Mouse (Mus musculus) embryonic facial prominence, embryonic 15.5 days (tissue): ENCODE measurements at regions not wholly inside any gene's neighbourhood (a gene's known extent, or its start where the extent isn't known, plus 50 kb on each side); places are given as distances from the start of the nearest gene placed in this dataset.

ENCODE experiments used
- ATAC-seq: fragments of 200-750 bp; cut with Nextera tagmentation; 2 replicates; pipeline ENCODE4 v1.8.0; 2017; ENCODE audit warnings: low read depth, moderate TSS enrichment; ENCODE audit not compliant: insufficient number of reproducible peaks, low FRiP score, low TSS enrichment
- H3K27ac ChIP-seq: fragments of 300-500 bp; sonication (generic); replicated peaks from 2 replicates; pipeline ENCODE4 v1.5.1; 2015; ENCODE audit warnings: mild to moderate bottlenecking, inconsistent platforms
- H3K27me3 ChIP-seq: fragments of 300-500 bp; sonication (generic); 2 replicates; pipeline ENCODE4 v1.6.1; 2015; ENCODE audit warnings: inconsistent platforms
- H3K36me3 ChIP-seq: fragments of 300-500 bp; sonication (generic); 2 replicates; pipeline ENCODE4 v1.6.1; 2015; ENCODE audit warnings: mild to moderate bottlenecking, inconsistent platforms
- H3K4me1 ChIP-seq: fragments of 300-500 bp; sonication (generic); 2 replicates; pipeline ENCODE4 v1.6.1; 2015; ENCODE audit warnings: inconsistent platforms
- H3K4me2 ChIP-seq: fragments of 300-500 bp; sonication (generic); replicated peaks from 2 replicates; pipeline ENCODE4 v1.6.1; 2015; ENCODE audit warnings: mild to moderate bottlenecking, inconsistent platforms
- H3K4me3 ChIP-seq: fragments of 300-500 bp; sonication (generic); replicated peaks from 2 replicates; pipeline ENCODE4 v1.5.1; 2015; ENCODE audit warnings: mild to moderate bottlenecking, inconsistent platforms
- H3K9ac ChIP-seq: fragments of 300-500 bp; sonication (generic); 2 replicates; pipeline ENCODE4 v1.6.1; 2015; ENCODE audit warnings: inconsistent platforms
- H3K9me3 ChIP-seq: fragments of 300-500 bp; sonication (generic); replicated peaks from 2 replicates; pipeline ENCODE4 v1.6.1; 2016; ENCODE audit warnings: inconsistent platforms
- WGBS: fragments of 180-500 bp; shearing (Covaris S2); methylation state at CpG from one replicate; pipeline ENCODE4 v1.1.7; 2015; 5-methylcytosine and 5-hydroxymethylcytosine counted together

- no peaks in the 10 kb centered on the region for H3K27me3 ChIP-seq
- no peaks in the 10 kb centered on the region for H3K4me1 ChIP-seq
- H3K4me3 ChIP-seq, result no peak overlapping the region
- H3K27ac ChIP-seq, result no peak overlapping the region
- 26% methylated on average over 3 of the region's 3 CpGs for WGBS
- no peak overlapping the region for H3K4me2 ChIP-seq
- H3K36me3 ChIP-seq, result no peaks in the 10 kb centered on the region
- no peak for ATAC-seq
- no peaks in the 10 kb centered on the region for H3K9me3 ChIP-seq
- H3K9ac ChIP-seq, result no peak overlapping the region
Observed at GRCm38 (mm10) chr13:114523116-114523515, 64.4 kb upstream of the Fst start.

GRCm38 (mm10) chr13:114526856-114527255 lies 68.1 kb upstream of the Fst start:
- Histone ChIP-seq H3K4me1 (no peaks in the 10 kb centered on the region), H3K4me2 (no peak overlapping the region), H3K27ac (no peak overlapping the region), H3K36me3 (no peaks in the 10 kb centered on the region), H3K27me3 (no peaks in the 10 kb centered on the region), H3K9ac (no peak overlapping the region), H3K4me3 (no peak overlapping the region), H3K9me3 (no peaks in the 10 kb centered on the region)
- 38% methylated on average over 9 of the region's 9 CpGs for WGBS
- no peak for ATAC-seq

- Histone ChIP-seq H3K4me2 (no peak overlapping the region), H3K27me3 (no peaks in the 10 kb centered on the region), H3K9ac (no peak overlapping the region), H3K9me3 (no peaks in the 10 kb centered on the region), H3K27ac (no peak overlapping the region), H3K4me1 (no peaks in the 10 kb centered on the region), H3K36me3 (no peaks in the 10 kb centered on the region), H3K4me3 (no peak overlapping the region)
- ATAC-seq, result no peak
- WGBS, result 80% methylated on average over 11 of the region's 11 CpGs
Observed at GRCm38 (mm10) chr13:114530171-114530774, 71.5 kb upstream of the Fst start.

DNA sequence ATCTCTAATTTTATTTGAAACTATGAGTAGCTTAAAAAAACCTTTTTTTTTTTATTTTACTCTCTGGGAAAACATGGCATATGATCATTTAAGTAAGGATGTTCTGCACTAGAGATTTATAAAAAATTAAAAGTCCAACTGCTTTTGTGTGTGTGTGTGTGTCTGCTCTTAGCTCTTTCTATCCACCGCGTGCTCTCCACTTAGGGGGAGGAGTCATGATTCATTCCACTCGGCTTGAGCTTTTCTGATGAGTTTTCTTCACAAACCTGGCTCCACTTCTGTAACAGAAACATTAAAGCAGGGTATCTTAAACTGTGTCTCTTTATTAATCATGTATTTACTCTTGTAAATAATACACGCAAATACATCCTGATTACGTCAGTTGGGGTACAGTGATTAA lies 73.0 kb upstream of the Fst start:
- no peaks in the 10 kb centered on the region for H3K36me3 ChIP-seq
- H3K9me3 ChIP-seq, result no peaks in the 10 kb centered on the region
- no peaks in the 10 kb centered on the region for H3K4me1 ChIP-seq
- H3K4me2 ChIP-seq, result no peak overlapping the region
- WGBS, result 74% methylated on average over 5 of the region's 5 CpGs
- H3K27ac ChIP-seq, result no peak overlapping the region
- ATAC-seq, result no peak
- no peaks in the 10 kb centered on the region for H3K27me3 ChIP-seq
- no peak overlapping the region for H3K4me3 ChIP-seq
- no peak overlapping the region for H3K9ac ChIP-seq

DNA sequence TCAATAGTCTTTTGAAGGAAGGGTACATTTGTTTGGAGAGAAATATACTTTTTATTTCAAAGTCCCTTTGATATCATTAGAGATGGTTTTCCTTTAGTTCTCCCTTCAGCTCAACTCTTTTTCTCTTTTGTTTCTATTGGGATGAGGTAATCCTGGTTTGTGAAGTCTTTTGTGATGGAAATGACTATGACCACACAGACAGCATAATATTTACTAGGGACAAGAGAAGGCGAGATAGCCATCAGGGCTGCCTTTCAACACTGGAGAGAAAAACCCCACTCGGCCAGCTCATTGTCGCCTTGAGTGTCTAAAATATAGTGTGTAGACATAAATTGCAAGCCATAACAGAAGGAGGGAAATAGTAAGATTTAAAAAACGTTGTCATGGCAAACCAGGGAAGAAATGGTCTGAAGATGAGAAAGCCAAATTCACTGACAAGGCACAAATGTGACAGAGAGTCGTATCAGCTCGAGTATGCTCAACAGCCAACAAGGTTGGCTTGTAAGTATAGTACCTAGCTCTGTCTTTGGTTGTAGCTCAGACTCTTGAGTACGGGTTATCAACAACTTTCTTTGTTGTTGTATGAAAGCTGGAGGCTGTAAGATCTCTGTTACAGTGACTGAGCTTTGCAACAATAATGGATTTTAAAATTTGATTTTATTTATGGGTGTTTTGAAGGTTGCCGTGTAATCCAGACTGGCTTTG lies 73.8 kb upstream of the Fst start:
- no peak overlapping the region for H3K4me3 ChIP-seq
- WGBS, result 78% methylated on average over 8 of the region's 8 CpGs
- no peaks in the 10 kb centered on the region for H3K4me1 ChIP-seq
- H3K27me3 ChIP-seq, result no peaks in the 10 kb centered on the region
- H3K9ac ChIP-seq, result no peak overlapping the region
- no peak overlapping the region for H3K4me2 ChIP-seq
- no peak overlapping the region for H3K27ac ChIP-seq
- no peak for ATAC-seq
- H3K36me3 ChIP-seq, result no peaks in the 10 kb centered on the region
- no peaks in the 10 kb centered on the region for H3K9me3 ChIP-seq

- no peak overlapping the region for H3K9ac ChIP-seq
- H3K27me3 ChIP-seq, result no peaks in the 10 kb centered on the region
- H3K4me1 ChIP-seq, result no peaks in the 10 kb centered on the region
- H3K36me3 ChIP-seq, result no peaks in the 10 kb centered on the region
- no peak overlapping the region for H3K4me2 ChIP-seq
- ATAC-seq, result no peak
- no peak overlapping the region for H3K27ac ChIP-seq
- 61% methylated on average over 3 of the region's 3 CpGs for WGBS
- H3K4me3 ChIP-seq, result no peak overlapping the region
- no peaks in the 10 kb centered on the region for H3K9me3 ChIP-seq
Observed at GRCm38 (mm10) chr13:114534591-114534990, 75.8 kb upstream of the Fst start.

- Histone ChIP-seq H3K4me2 (no peak overlapping the region), H3K9me3 (no peaks in the 10 kb centered on the region), H3K27me3 (no peaks in the 10 kb centered on the region), H3K4me3 (no peak overlapping the region), H3K9ac (no peak overlapping the region), H3K4me1 (no peaks in the 10 kb centered on the region), H3K36me3 (no peaks in the 10 kb centered on the region), H3K27ac (no peak overlapping the region)
- WGBS, result 83% methylated on average over 1 of the region's 1 CpGs
- ATAC-seq, result no peak
Observed at GRCm38 (mm10) chr13:114535721-114536120, 77.0 kb upstream of the Fst start.

DNA sequence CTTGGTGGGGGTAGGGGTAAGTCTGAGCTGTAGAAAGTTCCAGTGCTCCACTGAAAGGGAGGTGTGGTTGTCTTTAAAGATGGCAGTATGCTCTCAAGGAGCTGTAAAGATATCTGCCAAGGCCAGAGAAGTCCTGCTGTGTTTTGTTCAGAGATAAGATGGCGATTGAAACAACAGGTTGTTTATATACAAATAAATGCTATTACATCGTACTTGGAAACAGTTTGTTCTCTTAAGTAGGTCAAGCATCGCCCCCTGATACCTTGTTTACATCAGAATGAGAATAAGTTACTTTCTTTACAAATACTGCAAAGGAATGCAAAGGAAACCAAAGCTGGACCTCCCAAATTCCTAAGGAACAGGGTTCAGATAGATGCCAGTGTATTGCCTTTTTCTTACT lies 113.0 kb upstream of the Fst start:
- no peaks in the 10 kb centered on the region for H3K4me1 ChIP-seq
- no peak overlapping the region for H3K9ac ChIP-seq
- H3K36me3 ChIP-seq, result no peaks in the 10 kb centered on the region
- ATAC-seq, result no peak
- H3K4me3 ChIP-seq, result no peak overlapping the region
- H3K9me3 ChIP-seq, result no peaks in the 10 kb centered on the region
- 77% methylated on average over 3 of the region's 3 CpGs for WGBS
- H3K27ac ChIP-seq, result no peak overlapping the region
- H3K4me2 ChIP-seq, result no peak overlapping the region
- no peaks in the 10 kb centered on the region for H3K27me3 ChIP-seq

GRCm38 (mm10) chr13:114584566-114584965 lies 125.8 kb upstream of the Fst start:
- no peak for ATAC-seq
- H3K27me3 ChIP-seq, result no peaks in the 10 kb centered on the region
- no peak overlapping the region for H3K27ac ChIP-seq
- H3K9ac ChIP-seq, result no peak overlapping the region
- H3K4me2 ChIP-seq, result peak overlapping the region; percentile 15
- WGBS, result 17% methylated on average over 7 of the region's 7 CpGs
- H3K4me3 ChIP-seq, result no peak overlapping the region
- H3K9me3 ChIP-seq, result no peaks in the 10 kb centered on the region
- H3K36me3 ChIP-seq, result no peaks in the 10 kb centered on the region
- no peaks in the 10 kb centered on the region for H3K4me1 ChIP-seq

GRCm38 (mm10) chr13:114587621-114588020 lies 128.9 kb upstream of the Fst start:
- Histone ChIP-seq H3K4me3 (no peak overlapping the region), H3K27ac (no peak overlapping the region), H3K9me3 (no peaks in the 10 kb centered on the region), H3K4me2 (no peak overlapping the region), H3K27me3 (no peaks in the 10 kb centered on the region), H3K4me1 (no peaks in the 10 kb centered on the region), H3K9ac (no peak overlapping the region), H3K36me3 (no peaks in the 10 kb centered on the region)
- ATAC-seq, result no peak
- WGBS, result 72% methylated on average over 2 of the region's 2 CpGs

DNA sequence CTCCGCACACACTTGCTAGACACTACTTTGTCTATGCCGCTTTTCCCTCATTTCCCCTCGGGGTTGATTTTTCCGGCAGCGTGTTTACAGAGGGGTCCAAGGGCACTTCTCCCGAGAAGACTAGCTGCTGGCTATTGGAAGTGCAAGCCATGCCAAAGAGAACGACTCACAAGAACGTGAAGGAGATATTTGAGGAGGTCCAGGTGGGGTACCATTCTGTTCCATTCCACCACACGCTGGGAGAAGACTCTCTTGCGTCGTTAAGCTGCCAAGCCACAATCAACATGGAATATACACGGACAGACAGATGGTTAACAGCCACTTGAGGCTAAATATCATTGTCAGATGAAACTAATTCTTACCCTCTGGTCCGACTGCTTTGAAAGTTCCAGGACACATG lies 144.6 kb upstream of the Fst start:
- ATAC-seq, result no peak

More for the DNA sequence above, 144.6 kb upstream of the Fst start:
- Histone ChIP-seq H3K4me2 (peak overlapping the region; percentile 8; the same call in 1 of the 2 replicates), H3K27me3 (no peaks in the 10 kb centered on the region), H3K4me3 (no peak overlapping the region), H3K36me3 (no peaks in the 10 kb centered on the region), H3K27ac (no peak overlapping the region), H3K4me1 (no peaks in the 10 kb centered on the region), H3K9me3 (no peaks in the 10 kb centered on the region), H3K9ac (no peak overlapping the region)
- 50% methylated on average over 13 of the region's 13 CpGs for WGBS
